Mouse (Mus musculus) kidney, adult 2 months (tissue): Measurements from ENCODE around the gene AI467606.

Experiments used
- CTCF ChIP-seq: fragments of 200-500 bp; conservative IDR thresholded peaks from 2 replicates; pipeline ENCODE4 v1.5.1; 2011; ENCODE audit warnings: low read depth, mild to moderate bottlenecking, control low read depth, low read length, moderate library complexity, mixed read lengths; ENCODE audit not compliant: insufficient read depth, insufficient read length
- POLR2A ChIP-seq: fragments of 200-500 bp; IDR thresholded peaks from one replicate; pipeline ENCODE4 v1.6.1; 2011; ENCODE audit warnings: low read depth, low read length, control low read depth

DNA sequence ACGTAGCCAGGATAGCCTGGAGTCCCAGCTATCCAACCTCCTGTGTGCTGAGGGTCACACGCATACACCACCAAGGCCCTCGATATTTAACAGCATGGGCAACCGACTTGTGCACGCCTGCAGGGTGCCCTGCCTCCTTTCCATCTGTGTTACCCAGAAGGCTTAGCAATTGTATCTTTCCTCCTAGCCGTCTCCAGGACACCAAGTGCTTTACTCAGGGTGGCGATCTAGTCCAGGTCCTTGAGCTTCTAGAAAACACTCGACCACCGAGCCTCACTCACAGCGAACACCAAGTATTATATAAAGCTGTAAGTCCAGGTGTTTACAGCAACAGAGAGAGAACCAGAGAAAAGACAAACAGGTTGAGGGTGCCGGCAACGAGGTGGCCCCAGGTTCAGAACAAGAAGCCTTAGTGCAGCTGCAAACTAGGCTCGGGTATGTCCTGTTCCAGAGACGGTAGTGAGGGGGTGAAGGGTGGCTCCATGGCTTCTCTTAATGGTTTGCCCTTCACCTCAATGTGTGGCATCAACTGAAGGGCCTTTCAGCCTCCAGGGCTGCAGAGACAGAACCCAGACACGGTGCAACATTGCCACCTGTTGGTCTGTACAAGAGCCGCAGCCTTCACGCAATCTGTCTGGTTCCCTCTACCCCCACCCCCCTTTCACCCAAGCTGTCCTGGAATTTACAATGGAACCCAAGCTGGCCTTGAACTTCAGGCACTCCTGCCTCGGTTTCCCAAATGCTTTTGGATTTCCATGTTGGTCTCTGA lies 19.3 kb downstream of the AI467606 start:
- TF ChIP-seq POLR2A: no peak
- TF ChIP-seq CTCF: peak; percentile 92
